ENCODE assay signal across 7 mouse cellular contexts in genomic region chr4:45183818-45184520, GRCm38 (mm10). TPM values are rescaled to one million over a fixed set of nuclear protein-coding genes. Genes with fewer than 3 reads are reported as not detected.
DNase-seq lines count a peak whose midpoint lies in the region; ATAC-seq and TF ChIP-seq lines count a peak whose summit lies in the region.

No protein-coding gene starts in this region.

- H3K9ac ChIP-seq in embryonic facial prominence, embryonic 14.5 days (ENCODE audit: low read depth, low read length) = peak overlapping the region; percentile 71
- H3K9ac ChIP-seq in hindbrain, embryonic 16.5 days (ENCODE audit: low read depth, low read length) = peak overlapping the region; percentile 69
- peak overlapping the region; percentile 67 for H3K9ac ChIP-seq in neural tube, embryonic 11.5 days (ENCODE audit: low read length)

- H3K4me1 ChIP-seq in lung, adult 2 months (ENCODE audit: control insufficient read depth, insufficient read depth, low read length) = no peaks in the 10 kb centered on the region; the same call in 1 of the 2 replicates
- 0 out of 2 replicates have a peak, but pooled peaks cover 4% of the 10 kb centered on the region for H3K4me1 ChIP-seq in embryonic facial prominence, embryonic 14.5 days (ENCODE audit: control insufficient read depth, insufficient read depth, low read length)
- peaks cover 5% of the 10 kb centered on the region for H3K4me1 ChIP-seq in hindbrain, embryonic 16.5 days (ENCODE audit: control insufficient read depth, insufficient read depth, low read depth, low read length)
- no peaks in the 10 kb centered on the region for H3K4me1 ChIP-seq in neural tube, embryonic 11.5 days (ENCODE audit: control insufficient read depth, insufficient read depth, low read length)

- H3K27me3 ChIP-seq in embryonic facial prominence, embryonic 14.5 days (replicated peaks; ENCODE audit: control insufficient read depth, insufficient read depth, low read length) = peaks cover 23% of the 10 kb centered on the region
- no peaks in the 10 kb centered on the region for H3K27me3 ChIP-seq in hindbrain, embryonic 16.5 days (replicated peaks; ENCODE audit: control insufficient read depth, insufficient read depth, low read length)
- no peaks in the 10 kb centered on the region for H3K27me3 ChIP-seq in neural tube, embryonic 11.5 days (ENCODE audit: control insufficient read depth, insufficient read depth, low read length)

- peak overlapping the region; percentile 4 for H3K4me3 ChIP-seq in lung, adult 2 months (replicated peaks; ENCODE audit: extremely low read depth, low read depth, low read length)
- H3K4me3 ChIP-seq in embryonic facial prominence, embryonic 14.5 days (ENCODE audit: low read depth, low read length) = peak overlapping the region; percentile 69
- H3K4me3 ChIP-seq in hindbrain, embryonic 16.5 days (ENCODE audit: low read length) = peak overlapping the region; percentile 55
- H3K4me3 ChIP-seq in neural tube, embryonic 11.5 days (ENCODE audit: low read depth, low read length) = peak overlapping the region; percentile 59

- no peak for DNase-seq in lung, adult 2 months
- DNase-seq in lung, postnatal 14 days = no peak
- DNase-seq in embryonic facial prominence, embryonic 14.5 days (ENCODE audit: low spot score) = no peak
- no peak for DNase-seq in neural tube, embryonic 11.5 days (ENCODE audit: low spot score)
- no peak for DNase-seq in yolk sac, embryonic 10.5 days (ENCODE audit: low spot score)
- no peak for DNase-seq in adrenal gland, postnatal 14 days

- no peaks in the 10 kb centered on the region for H3K36me3 ChIP-seq in embryonic facial prominence, embryonic 14.5 days (ENCODE audit: control insufficient read depth, insufficient read depth, low read length)
- no peaks in the 10 kb centered on the region for H3K36me3 ChIP-seq in hindbrain, embryonic 16.5 days (ENCODE audit: control insufficient read depth, insufficient read depth, low read length)
- H3K36me3 ChIP-seq in neural tube, embryonic 11.5 days (ENCODE audit: control insufficient read depth, insufficient read depth, low read length) = no peaks in the 10 kb centered on the region

- TF ChIP-seq CTCF in lung, adult 2 months (IDR thresholded peaks at IDR 0.05; ENCODE audit: insufficient read depth, low read length) = no peak

- no peak overlapping the region for H3K27ac ChIP-seq in embryonic facial prominence, embryonic 14.5 days (replicated peaks; ENCODE audit: low read depth, low read length)
- H3K27ac ChIP-seq in hindbrain, embryonic 16.5 days (ENCODE audit: low read depth, low read length) = peak overlapping the region; percentile 48; the same call in 1 of the 2 replicates
- H3K27ac ChIP-seq in neural tube, embryonic 11.5 days (ENCODE audit: low read depth, low read length) = no peak overlapping the region

- H3K9me3 ChIP-seq in embryonic facial prominence, embryonic 14.5 days (ENCODE audit: control insufficient read depth, low read length) = no peaks in the 10 kb centered on the region
- H3K9me3 ChIP-seq in hindbrain, embryonic 16.5 days (ENCODE audit: control insufficient read depth, low read length) = no peaks in the 10 kb centered on the region
- no peaks in the 10 kb centered on the region for H3K9me3 ChIP-seq in neural tube, embryonic 11.5 days (ENCODE audit: control insufficient read depth, low read length)

- no peak for TF ChIP-seq POLR2A in lung, adult 2 months (IDR thresholded peaks at IDR 0.05; ENCODE audit: borderline replicate concordance, extremely low read depth, low read depth, low read length)

- ATAC-seq in embryonic facial prominence, embryonic 14.5 days (ENCODE audit: low read depth) = peak; percentile 39
- peak; percentile 60 for ATAC-seq in hindbrain, embryonic 16.5 days
- 0 out of 2 replicates have a peak, but pooled peaks have one; percentile 8 for ATAC-seq in neural tube, embryonic 11.5 days (ENCODE audit: insufficient read depth, low FRiP score, low TSS enrichment)

- peak overlapping the region; percentile 100 for H3K4me2 ChIP-seq in embryonic facial prominence, embryonic 14.5 days (ENCODE audit: low read depth, low read length)
- H3K4me2 ChIP-seq in hindbrain, embryonic 16.5 days (ENCODE audit: low read length) = peak overlapping the region; percentile 90
- H3K4me2 ChIP-seq in neural tube, embryonic 11.5 days (ENCODE audit: low read depth) = peak overlapping the region; percentile 100

- WGBS in lung, adult 2 months = 29% methylated on average over 13 of the region's 13 CpGs
- 28% methylated on average over 13 of the region's 13 CpGs for WGBS in embryonic facial prominence, embryonic 14.5 days
- 26% methylated on average over 13 of the region's 13 CpGs for WGBS in hindbrain, embryonic 16.5 days
- WGBS in neural tube, embryonic 11.5 days = 26% methylated on average over 13 of the region's 13 CpGs

RNA-seq across cellular contexts. Expression of gene Frmpd1, which starts 0.7 kb away (rescaled TPM):
- polyA plus RNA-seq in lung, adult 2 months (2012; rRNA removed) = 2.8 and 3.9 TPM in 2 replicates
- 4.3 and 5.3 TPM in 2 replicates for polyA plus RNA-seq in embryonic facial prominence, embryonic 14.5 days (2014; fragmentation: Nextera tagmentation; extraction: Ambion mirVana)
- 2.2 and 3.2 TPM in 2 replicates for polyA plus RNA-seq in hindbrain, embryonic 16.5 days (2015; fragmentation: Nextera tagmentation; extraction: Ambion mirVana)
- 2.9 and 3.4 TPM in 2 replicates for polyA plus RNA-seq in neural tube, embryonic 11.5 days (2014; fragmentation: Nextera tagmentation; extraction: Ambion mirVana)
- 6.2 and 8.4 TPM in 2 replicates for total RNA-seq in adrenal gland, postnatal 14 days (2021)

Comparison
In these comparisons a context has a peak if more than half of its experiments do, and no peak if none do; other contexts are left out.
1. H3K4me3 ChIP-seq: peak in every context shown above with its lines; median percentile 69 in embryonic facial prominence, embryonic 14.5 days; 59 in neural tube, embryonic 11.5 days; 55 in hindbrain, embryonic 16.5 days; 4 in lung, adult 2 months.
2. ATAC-seq: peak in every context shown above with its lines; median percentile 60 in hindbrain, embryonic 16.5 days; 39 in embryonic facial prominence, embryonic 14.5 days; 8 in neural tube, embryonic 11.5 days.